Mouse (Mus musculus) heart, adult 9 months (tissue): ENCODE measurements around the gene Ttyh2.
A peak's percentile ranks its signal among the peaks of the same experiment; 100 is the strongest.

ENCODE experiments used
- DNase-seq, 2 experiments: peaks; one replicate each; pipeline ENCODE4 v3.0.0; 2022; ENCODE audit warnings: low spot score in 2 of 2

The Ttyh2 gene

DNA sequence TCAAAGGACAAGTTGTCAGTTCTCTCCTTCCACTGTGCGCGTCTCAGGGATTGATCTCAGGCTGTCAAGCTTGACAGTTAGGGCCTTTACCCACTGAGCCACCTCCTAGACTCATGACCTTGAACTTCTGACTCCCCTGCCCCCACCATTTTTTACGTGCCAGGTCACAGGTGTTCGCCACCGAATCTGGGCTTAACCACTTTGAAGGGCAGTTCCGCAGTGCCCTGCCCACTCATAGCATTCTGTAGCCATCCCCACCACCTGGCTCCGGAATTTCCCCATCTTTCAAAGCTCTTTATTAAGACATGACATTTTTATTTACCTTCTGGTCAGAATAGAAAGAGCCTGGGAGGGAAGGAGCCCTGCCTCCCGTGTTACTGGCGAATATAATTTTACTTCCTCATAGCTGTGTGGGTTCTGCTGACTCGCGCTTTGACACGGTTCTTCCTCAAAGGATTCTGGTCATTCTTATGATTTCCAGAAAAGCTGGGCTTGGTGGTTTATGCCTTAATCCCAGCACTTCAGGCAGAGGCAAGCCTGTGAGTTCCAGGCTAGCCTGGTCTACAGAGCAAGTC lies 72.4 kb downstream of the Ttyh2 start:
- no peak for DNase-seq

DNA sequence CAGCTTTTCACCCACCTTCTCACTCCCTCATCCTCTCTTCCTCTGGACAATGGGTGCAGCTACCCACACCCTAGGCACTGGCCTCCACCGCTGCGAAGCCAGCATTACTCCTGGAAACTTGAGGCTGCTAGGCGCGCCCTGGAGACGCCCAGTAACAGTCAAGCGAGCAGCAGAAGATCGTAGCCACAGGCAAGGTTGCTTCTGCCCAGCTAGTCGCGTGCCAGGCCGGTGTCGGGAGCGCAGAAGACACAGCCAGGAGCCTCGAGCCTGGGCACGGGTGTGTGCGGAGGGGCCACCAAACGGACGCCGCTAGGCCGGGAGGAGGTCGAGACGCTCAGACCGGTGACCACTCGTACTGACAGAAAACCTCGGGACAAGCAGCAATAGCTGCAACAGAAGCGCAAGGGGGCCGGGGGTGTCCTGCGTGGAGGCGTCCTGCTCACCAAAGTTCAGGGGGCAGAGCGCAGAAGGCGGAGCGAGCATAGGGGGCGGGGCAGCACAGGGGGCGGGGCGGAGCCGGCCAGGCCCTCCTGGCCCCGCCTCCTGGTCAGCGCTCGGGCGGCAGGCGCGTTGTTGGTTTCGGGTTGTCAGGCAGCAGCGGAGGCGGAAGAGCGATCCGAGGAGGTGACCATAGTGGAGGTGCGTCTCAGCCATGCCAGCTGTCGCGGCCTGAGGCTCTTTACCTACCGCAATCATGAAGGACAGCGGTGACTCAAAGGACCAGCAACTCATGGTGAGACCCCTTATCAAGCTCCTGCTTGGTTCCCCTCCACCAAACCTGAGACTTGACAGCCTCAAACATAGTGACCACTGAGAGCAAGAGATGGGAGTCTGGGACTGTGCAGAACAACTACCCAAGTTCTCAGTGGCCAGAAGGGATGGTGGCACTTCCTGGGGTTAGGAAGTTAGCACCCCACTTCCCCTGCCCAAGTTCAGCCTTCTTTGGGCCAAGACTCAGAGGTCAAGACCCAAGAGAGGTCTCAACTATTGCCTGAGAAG lies 89.9 kb downstream of the Ttyh2 start, which contains the start of gene Kif19a:
Gene Kif19a, plus strand, starts transcription at position 569 of the 999 bp plus-strand sequence.
- peak; percentile 43 to 48 for DNase-seq

DNA sequence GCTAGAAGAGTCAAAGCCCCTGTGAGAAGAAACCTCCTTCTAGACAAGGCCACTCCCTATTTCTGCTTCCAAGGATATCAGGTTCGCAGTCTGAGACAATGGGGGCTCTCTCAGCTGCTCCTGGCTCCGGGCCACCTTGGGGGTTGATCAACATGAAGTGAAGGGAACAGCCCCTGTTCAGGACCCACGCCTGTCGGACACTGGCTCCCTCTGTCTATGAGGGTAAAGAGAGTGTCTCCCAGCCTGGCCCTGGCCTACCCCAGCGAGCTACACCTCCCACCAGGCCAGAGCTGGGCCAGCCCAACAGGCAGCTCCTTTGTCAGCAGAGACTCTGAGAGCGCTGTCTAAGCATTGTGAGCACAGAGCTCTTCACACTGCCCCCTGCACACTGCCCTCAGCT lies 94.7 kb downstream of the Ttyh2 start:
- DNase-seq = no peak
